Mouse (Mus musculus) urinary bladder, postnatal 36 days (tissue): Measurements from ENCODE around the gene Rapgef1.
"Not testable (repeated sequence)": the region's sequence is repeated elsewhere in the genome, so short reads cannot be mapped to it uniquely, and the experiment has no call there.

Source experiments
- DNase-seq, 2 experiments: peaks; one replicate each; pipeline ENCODE4 v3.0.0; 2022; ENCODE audit warnings: low spot score in 2 of 2, mixed read lengths in 1 of 2

The Rapgef1 gene

DNA sequence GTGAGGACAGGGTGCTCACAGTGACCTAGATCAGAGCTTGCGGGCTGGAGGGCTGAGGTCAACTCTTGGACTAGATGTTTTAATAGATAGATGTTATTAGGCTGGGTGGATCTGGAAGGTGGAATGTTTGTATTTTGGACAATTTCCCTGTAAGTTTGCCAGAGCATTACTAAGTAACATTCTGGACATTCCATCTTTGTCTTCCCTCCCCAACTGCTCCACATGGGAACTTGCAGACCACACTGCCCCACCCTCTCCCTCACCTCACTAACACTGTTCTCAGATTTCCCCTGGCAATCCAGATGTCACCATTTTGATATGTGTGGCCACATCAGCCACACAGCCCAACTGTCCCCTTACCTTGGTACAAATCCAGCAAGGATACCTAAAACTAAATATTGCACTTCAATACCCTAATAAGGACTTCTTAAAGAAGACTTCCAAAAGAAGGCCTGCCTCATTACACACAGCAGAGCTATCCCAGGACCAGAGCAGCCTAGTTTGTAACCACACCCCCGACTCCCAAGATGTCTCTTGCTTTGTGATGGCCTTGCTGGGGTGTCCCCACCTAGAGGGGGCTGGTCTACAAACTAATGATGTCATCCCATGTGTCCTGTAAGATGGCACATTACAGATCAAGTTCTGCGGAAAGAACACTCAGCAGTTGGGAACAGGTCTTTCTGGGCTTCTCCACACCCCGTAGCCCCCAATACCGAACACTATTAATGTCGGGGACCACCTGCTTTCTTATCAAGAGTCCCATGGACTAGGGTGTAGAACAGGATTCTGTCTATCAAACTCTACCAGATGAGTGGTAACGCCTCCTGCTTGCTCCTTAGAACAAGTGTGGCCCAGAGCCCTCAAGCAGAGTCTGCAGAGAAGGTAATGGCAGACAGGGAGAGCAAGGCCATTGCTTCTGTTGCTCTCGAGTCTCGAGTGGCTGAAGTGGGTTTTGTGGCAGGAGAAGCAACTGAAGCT lies 83.9 kb downstream of the Rapgef1 start:
- no peak for DNase-seq

- DNase-seq, result no peak
These were observed 86.0 kb downstream of the Rapgef1 start for GRCm38 (mm10) chr2:29705493-29705892.

GRCm38 (mm10) chr2:29706726-29707620 lies 87.5 kb downstream of the Rapgef1 start:
- DNase-seq, result no peak

DNA sequence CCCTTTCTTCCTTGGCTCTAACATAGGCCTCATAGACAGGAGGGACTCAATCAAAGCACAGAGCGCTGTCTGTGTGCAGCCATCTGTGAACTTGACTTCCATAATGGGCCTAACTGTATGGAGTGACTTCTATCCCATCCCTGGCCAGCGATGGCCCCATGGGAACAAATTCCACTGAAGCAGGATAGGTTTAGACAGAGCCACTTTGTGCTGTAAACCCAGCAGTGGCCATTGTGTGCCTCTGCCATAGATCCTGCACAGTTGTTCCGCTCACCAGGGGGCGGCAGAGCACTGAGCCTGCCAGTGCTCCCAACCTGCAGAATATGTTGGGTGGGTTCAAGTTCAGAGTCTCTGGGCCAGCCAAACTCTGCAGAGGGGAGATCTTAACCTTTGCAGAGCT lies 88.2 kb downstream of the Rapgef1 start:
- no peak for DNase-seq

- DNase-seq, result not testable (repeated sequence)
These were observed 88.7 kb downstream of the Rapgef1 start for GRCm38 (mm10) chr2:29708209-29708608.

DNA sequence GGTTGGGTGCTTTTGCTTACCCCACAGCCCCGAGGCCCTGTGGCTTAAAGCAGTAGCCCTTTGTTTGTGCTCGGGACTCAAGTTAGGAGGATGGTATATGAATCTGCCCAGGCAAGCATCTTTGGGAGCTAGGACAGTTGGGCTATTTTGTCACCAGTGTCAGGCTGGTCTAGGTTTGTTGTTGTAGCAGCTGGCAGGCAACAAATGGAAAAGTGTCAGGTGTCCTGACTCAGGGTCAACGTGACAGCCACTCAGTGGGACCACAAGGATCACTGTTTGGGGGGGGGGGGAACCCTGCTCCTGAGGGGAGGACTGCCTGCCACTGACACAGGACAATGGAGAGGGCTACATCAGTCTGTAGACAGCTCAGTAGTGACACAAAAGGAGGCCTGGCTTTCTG lies 91.5 kb downstream of the Rapgef1 start:
- no peak for DNase-seq

DNA sequence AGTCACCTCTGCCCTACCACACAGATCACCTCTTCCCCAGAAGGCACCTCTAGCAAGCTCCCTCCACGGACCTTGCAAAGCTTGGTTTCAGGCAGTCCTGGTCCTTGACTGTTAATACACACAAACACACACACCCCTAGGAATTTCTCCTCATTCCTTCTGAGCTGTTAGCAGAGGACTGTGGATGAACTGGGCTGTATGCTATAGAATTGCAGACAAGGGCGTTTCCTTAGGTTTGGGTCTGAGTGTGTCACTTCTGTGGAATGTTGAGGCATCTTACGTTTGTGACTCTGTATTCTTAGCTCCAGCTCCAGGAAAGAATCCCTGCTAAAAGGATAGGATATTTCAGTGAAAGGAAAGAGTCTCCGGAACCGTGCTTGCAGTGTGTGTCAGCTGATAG lies 92.4 kb downstream of the Rapgef1 start:
- no peak for DNase-seq

DNA sequence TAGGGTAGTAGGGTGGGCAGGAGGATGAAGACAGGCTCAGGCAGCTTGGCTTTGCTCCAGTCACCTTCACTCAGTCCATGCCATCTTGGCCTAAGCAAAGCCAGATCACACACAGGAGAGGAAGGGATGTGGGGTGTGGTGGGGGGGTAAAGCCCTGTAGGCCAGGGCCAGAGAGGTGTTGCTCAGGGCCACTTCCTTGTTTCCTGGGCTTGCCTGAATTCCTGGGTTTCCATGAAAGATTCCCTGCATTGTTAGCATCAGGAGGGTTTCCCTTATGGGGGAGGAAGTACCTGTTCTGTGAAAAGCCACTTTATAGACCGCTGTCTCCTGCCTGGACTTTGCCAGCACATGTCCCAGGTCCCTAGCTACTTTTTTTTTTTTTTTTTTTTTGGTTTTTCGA lies 94.0 kb downstream of the Rapgef1 start:
- DNase-seq, result no peak

DNA sequence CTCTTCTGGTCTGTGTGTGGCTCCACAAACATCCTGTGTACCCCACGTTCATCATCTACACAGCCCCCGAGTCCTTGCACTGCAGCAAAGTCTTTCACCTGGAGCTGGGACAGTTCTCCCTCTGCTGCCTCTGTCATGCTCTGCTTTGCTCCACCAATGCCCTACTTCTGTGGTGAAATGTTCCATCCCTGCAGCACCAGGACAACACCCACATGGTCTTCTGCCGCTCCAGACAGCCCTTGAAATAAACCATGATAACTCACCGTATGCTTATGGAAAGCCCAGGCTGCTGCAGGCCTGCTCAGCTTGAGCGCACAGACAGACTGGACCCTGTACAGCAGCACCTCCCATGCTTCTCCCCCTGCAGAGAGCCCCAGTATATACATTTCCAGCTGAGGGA lies 94.6 kb downstream of the Rapgef1 start:
- no peak for DNase-seq

- DNase-seq, result no peak
These were observed 96.6 kb downstream of the Rapgef1 start for GRCm38 (mm10) chr2:29716143-29716542.

- peak in 1 of 2 experiments; percentile 25 for DNase-seq
These were observed 97.2 kb downstream of the Rapgef1 start for GRCm38 (mm10) chr2:29716691-29717090.

GRCm38 (mm10) chr2:29718581-29718980 lies 99.1 kb downstream of the Rapgef1 start:
- no peak for DNase-seq

DNA sequence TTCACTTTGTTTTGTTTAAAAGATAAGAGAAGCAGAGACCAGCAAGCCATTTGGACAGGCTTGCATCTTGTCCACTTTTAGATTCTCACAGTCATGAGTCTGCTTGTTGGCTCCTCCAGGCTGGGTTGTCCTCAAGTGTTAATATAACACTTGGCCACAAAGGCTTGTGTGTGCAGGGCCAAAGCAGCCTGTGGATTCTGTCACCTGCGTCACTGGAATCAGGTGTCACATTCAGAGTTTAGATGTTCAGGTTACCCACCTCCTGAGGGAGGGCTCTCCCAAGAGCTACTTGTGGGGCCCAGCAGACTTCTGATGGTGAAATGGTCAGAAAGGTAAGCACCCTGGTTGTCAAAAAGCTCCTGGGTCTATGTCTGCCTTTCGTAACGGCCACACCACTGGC lies 103.6 kb downstream of the Rapgef1 start:
- DNase-seq, result no peak

DNA sequence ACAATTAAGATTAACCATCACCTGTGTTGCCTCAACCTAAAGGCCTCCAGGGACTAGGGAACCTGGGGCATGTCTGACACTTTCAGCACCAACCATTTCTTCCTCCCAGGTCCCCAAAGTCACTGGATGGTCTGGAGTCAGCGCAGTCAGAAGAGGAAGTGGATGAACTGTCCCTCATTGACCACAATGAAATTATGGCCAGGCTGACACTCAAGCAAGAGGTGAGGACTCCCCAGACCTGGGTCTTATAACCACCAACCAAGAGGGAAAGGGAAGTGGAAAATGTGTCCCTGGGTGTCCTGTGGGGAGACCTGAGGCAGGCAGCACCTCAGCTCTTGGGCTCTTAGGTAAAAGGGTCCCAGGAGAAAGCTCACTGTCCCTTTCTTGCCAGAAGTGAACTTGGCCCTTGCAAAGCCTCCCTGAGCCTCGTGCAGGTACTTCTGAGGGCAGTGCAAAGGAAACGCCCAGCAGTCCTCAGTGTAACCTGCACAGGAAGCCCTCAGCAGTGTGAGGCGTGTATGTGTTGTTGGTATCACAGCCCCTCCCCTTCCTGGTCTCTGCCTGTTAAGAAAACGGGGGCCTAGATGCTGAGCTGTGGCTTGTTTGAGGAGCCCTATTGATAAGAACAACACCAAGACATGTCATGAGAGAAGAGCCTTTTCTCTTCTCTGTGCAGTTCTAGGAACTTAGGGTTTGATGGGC lies 105.3 kb downstream of the Rapgef1 start:
- DNase-seq, result no peak

GRCm38 (mm10) chr2:29729500-29729899 lies 110.0 kb downstream of the Rapgef1 start:
- DNase-seq, result no peak

DNA sequence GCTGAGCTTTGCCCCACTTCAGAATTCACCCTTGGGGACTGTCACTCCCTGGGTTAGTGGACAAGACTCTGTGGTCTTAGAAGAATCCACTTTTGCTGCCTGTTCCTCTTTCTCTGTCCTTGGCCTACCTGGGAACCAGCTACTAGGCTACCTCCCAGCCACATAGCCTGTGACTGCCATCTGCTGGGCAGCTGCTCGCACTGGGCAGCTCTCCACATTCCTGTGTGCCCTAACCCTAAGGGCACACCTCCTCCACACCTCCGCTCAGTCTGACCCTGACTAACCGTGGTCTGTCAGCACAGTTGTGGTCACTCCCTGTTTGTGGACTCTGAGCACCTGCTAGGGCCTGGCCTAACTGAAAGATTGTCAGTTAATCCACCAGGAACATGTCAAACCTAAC lies 112.0 kb downstream of the Rapgef1 start:
- peak in 1 of 2 experiments; percentile 50 for DNase-seq

GRCm38 (mm10) chr2:29732559-29732958 lies 113.0 kb downstream of the Rapgef1 start:
- DNase-seq, result no peak

DNA sequence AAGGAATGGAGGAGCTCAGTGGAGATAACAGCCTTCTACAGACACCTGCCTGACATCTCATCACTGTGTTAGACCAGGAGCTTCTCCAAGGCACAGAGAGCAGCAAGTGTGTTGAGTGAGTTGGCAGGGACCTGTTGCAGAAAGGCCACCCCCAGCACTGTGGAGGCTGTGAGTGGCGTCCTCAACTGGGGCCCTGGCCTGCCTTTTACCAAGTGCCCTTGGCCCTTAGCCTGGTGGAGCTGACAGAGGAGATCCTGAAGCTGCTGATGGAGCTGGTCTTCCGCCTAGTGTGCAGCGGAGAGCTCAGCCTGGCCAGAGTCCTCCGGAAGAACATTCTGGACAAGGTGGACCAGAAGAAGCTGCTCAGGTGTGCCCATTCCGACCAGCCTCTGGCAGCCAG lies 113.8 kb downstream of the Rapgef1 start:
- DNase-seq, result no peak

- peak; percentile 28 to 47 for DNase-seq
These were observed 116.2 kb downstream of the Rapgef1 start for GRCm38 (mm10) chr2:29735708-29736107.

DNA sequence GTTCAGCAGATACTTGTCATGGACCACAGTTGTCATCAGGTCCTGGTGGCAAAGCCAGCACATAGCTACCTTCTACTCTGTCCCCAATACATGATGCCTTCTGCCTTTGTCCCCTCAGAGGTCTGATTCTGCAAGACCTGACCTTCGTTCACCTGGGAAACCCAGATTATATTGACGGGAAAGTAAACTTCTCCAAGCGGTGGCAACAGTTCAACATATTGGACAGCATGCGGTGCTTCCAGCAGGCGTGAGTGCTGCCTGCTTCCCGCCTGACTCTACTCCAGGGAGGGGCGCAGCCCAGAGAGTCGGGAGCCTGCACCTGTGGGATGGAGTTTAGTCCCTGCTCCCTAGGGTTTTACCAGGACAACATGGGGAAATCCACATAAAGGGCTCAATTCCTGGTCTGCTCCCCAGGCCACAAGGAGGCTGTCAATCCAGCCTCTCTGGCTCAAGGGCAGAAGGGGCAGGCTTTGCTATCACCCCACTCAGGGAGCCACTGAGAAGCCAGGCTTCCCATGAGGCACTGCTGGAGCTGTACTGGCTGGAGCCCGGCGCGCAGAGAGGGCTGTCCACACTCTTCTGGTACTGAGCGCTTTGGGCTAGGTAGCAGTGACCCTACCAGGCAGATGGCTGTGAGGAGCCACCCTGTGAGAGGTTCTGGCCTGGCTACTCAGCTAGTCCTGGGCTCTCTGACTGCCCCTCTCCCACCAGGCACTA lies 117.8 kb downstream of the Rapgef1 start:
- DNase-seq, result no peak

GRCm38 (mm10) chr2:29738799-29739198 lies 119.3 kb downstream of the Rapgef1 start:
- no peak for DNase-seq
